Mouse (Mus musculus) olfactory bulb, adult 2 months (tissue): ENCODE measurements at regions not wholly inside any gene's neighbourhood (a gene's known extent, or its start where the extent isn't known, plus 50 kb on each side); places are given as distances from the start of the nearest gene placed in this dataset.

Experiments used
- CTCF ChIP-seq: fragments of 200-500 bp; IDR thresholded peaks from 2 replicates; pipeline ENCODE4 v1.5.1; 2012; ENCODE audit warnings: low read depth, mild to moderate bottlenecking, low read length, moderate library complexity; ENCODE audit not compliant: insufficient read depth
- POLR2A ChIP-seq: fragments of 200-500 bp; IDR thresholded peaks from 2 replicates; pipeline ENCODE4 v1.6.1; 2012; ENCODE audit warnings: mild to moderate bottlenecking, low read depth, low read length, moderate library complexity; ENCODE audit not compliant: insufficient read depth

- TF ChIP-seq CTCF (no peak), POLR2A (no peak)
These were observed 149.5 kb downstream of the Gm12689 start for GRCm38 (mm10) chr4:99445077-99445754.
